Mouse (Mus musculus) hindbrain, embryonic 11.5 days (tissue): Measurements from ENCODE around the gene Pik3cd. TPM values are rescaled to one million over a fixed set of nuclear protein-coding genes. Genes with fewer than 3 reads are reported as not detected.

Source experiments
- ATAC-seq: fragments of 200-750 bp; cut with Nextera tagmentation; 2 replicates; pipeline ENCODE4 v1.8.0; 2017; ENCODE audit warnings: mild to moderate bottlenecking, moderate TSS enrichment, moderate library complexity; ENCODE audit not compliant: low FRiP score
- DNase-seq: peaks from one replicate; pipeline ENCODE4 v3.0.0-alpha.2; 2015; ENCODE audit warnings: low spot score
- H3K27ac ChIP-seq: fragments of 300-500 bp; sonication (generic); 2 replicates; pipeline ENCODE4 v1.5.1; 2014; ENCODE audit warnings: mild to moderate bottlenecking, low read depth, low read length
- H3K27me3 ChIP-seq: fragments of 300-500 bp; sonication (generic); 2 replicates; pipeline ENCODE4 v1.6.1; 2014; ENCODE audit warnings: mild to moderate bottlenecking, low read length, moderate library complexity, mixed read lengths; ENCODE audit not compliant: control insufficient read depth, insufficient read depth
- H3K36me3 ChIP-seq: fragments of 300-500 bp; sonication (generic); 2 replicates; pipeline ENCODE4 v1.6.1; 2014; ENCODE audit warnings: mild to moderate bottlenecking, low read length, moderate library complexity, mixed read lengths; ENCODE audit not compliant: control insufficient read depth, insufficient read depth
- H3K4me1 ChIP-seq: fragments of 300-500 bp; sonication (generic); replicated peaks from 2 replicates; pipeline ENCODE4 v1.6.1; 2014; ENCODE audit warnings: low read length, mixed read lengths; ENCODE audit not compliant: control insufficient read depth, insufficient read depth
- H3K4me2 ChIP-seq: fragments of 300-500 bp; sonication (generic); replicated peaks from 2 replicates; pipeline ENCODE4 v1.6.1; 2014; ENCODE audit warnings: mild to moderate bottlenecking, low read depth, low read length
- H3K4me3 ChIP-seq: fragments of 300-500 bp; sonication (generic); 2 replicates; pipeline ENCODE4 v1.5.1; 2014; ENCODE audit warnings: low read depth, low read length
- H3K9ac ChIP-seq: fragments of 300-500 bp; sonication (generic); 2 replicates; pipeline ENCODE4 v1.6.1; 2014; ENCODE audit warnings: low read depth, low read length
- H3K9me3 ChIP-seq: fragments of 300-500 bp; sonication (generic); 2 replicates; pipeline ENCODE4 v1.6.1; 2016; ENCODE audit warnings: low read length; ENCODE audit not compliant: control insufficient read depth
- WGBS: fragments of 180-500 bp; shearing (Covaris S2); extraction: QIAGEN DNeasy Blood & Tissue Kit; methylation state at CpG from one replicate; pipeline ENCODE4 v1.1.7; 2014; 5-methylcytosine and 5-hydroxymethylcytosine counted together
- polyA plus RNA-seq: library from polyadenylated mRNA; unstranded; fragments of >200 nt; fragmentation: Nextera tagmentation; extraction: Ambion mirVana; gene quantifications from 2 replicates; pipeline ENCODE4 v1.2.1, GENCODE M21; 2014

Pik3cd gene
- polyA plus RNA-seq, 1 experiment from 2014 or later = 10.1 TPM

DNA sequence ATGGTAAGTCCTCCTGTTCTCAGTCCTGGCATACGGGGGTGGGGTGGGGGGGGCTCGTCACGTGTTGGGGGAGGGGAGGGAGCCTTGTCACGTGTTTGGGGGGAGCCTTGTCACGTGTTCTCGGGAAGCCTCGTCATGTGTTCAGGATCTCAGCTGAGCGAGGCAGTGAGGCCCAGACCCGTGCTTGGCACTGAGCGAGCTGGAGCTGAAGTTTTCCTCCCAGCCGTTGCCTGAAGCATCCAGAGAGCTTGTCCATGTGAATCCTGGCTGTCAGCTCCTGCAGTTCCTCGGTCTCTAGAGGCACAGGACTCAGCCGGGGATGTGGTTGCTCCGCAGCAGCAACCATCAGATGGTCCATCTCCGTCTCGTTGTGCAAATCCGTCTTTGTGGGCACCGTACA lies 96.3 kb downstream of the Pik3cd start:
- Histone ChIP-seq H3K27me3 (no peaks in the 10 kb centered on the region), H3K9me3 (no peaks in the 10 kb centered on the region), H3K4me2 (no peak overlapping the region), H3K4me1 (peaks cover 5% of the 10 kb centered on the region), H3K36me3 (no peaks in the 10 kb centered on the region), H3K4me3 (no peak overlapping the region), H3K9ac (no peak overlapping the region), H3K27ac (no peak overlapping the region)
- 76% methylated on average over 18 of the region's 18 CpGs for WGBS
- ATAC-seq = no peak
- no peak for DNase-seq

DNA sequence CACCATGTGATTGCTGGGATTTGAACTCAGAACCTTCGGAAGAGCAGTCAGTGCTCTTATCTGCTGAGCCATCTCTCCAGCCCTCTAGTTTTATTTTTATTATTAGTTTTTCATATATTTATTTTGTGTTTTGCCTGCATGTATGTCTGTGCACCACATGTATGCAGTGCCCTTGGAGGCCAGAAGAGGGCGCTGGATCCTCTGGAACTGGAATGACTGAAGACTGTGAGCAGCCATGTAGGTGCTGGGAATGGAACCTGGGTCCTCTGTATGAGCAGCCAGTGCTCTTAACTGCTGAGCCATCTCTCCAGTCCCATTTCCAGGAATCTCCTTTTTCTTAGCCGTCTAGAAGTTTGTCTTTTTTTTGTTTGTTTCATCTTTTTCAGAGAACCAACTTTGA lies 97.9 kb downstream of the Pik3cd start:
- Histone ChIP-seq H3K36me3 (no peaks in the 10 kb centered on the region), H3K9ac (no peak overlapping the region), H3K27ac (no peak overlapping the region), H3K4me1 (peaks cover 5% of the 10 kb centered on the region), H3K4me2 (no peak overlapping the region), H3K4me3 (no peak overlapping the region), H3K27me3 (no peaks in the 10 kb centered on the region), H3K9me3 (no peaks in the 10 kb centered on the region)
- ATAC-seq (no peak), DNase-seq (no peak)
- WGBS = 80% methylated on average over 3 of the region's 3 CpGs

DNA sequence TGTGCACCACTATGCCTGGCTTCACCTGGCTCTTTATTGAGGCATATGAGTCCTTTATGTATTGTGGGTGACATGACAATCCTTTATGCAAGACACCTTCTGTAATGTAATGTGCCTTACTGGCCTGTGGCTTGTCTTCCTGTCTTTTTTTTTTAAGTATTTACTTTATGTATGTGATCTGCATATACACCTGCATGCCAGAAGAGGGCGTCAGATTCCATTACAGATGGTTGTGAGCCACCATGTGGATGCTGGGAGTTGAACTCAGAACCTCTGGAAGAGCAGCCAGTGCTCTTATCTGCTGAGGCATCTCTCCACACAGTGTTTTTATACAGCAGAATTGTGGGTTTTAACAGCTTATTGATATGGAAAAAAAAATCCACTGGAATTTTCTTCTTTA lies 98.5 kb downstream of the Pik3cd start:
- no peak overlapping the region for H3K9ac ChIP-seq
- peaks cover 5% of the 10 kb centered on the region for H3K4me1 ChIP-seq
- no peak overlapping the region for H3K4me3 ChIP-seq
- DNase-seq = no peak
- no peaks in the 10 kb centered on the region for H3K27me3 ChIP-seq
- no peak overlapping the region for H3K27ac ChIP-seq
- H3K36me3 ChIP-seq = no peaks in the 10 kb centered on the region
- ATAC-seq = no peak
- no peak overlapping the region for H3K4me2 ChIP-seq
- no peaks in the 10 kb centered on the region for H3K9me3 ChIP-seq
- 70% methylated on average over 1 of the region's 1 CpGs for WGBS

GRCm38 (mm10) chr4:149602236-149602635 lies 100.1 kb downstream of the Pik3cd start:
- ATAC-seq (no peak), DNase-seq (no peak)
- Histone ChIP-seq H3K36me3 (no peaks in the 10 kb centered on the region), H3K9me3 (no peaks in the 10 kb centered on the region), H3K4me1 (peaks cover 2% of the 10 kb centered on the region), H3K27ac (no peak overlapping the region), H3K9ac (no peak overlapping the region), H3K4me3 (no peak overlapping the region), H3K27me3 (no peaks in the 10 kb centered on the region), H3K4me2 (no peak overlapping the region)
- WGBS = 56% methylated on average over 7 of the region's 7 CpGs

GRCm38 (mm10) chr4:149601484-149601883 lies 100.9 kb downstream of the Pik3cd start:
- DNase-seq (no peak), ATAC-seq (no peak)
- Histone ChIP-seq H3K9me3 (no peaks in the 10 kb centered on the region), H3K27ac (no peak overlapping the region), H3K36me3 (no peaks in the 10 kb centered on the region), H3K4me3 (no peak overlapping the region), H3K27me3 (no peaks in the 10 kb centered on the region), H3K4me2 (no peak overlapping the region), H3K9ac (no peak overlapping the region), H3K4me1 (no peaks in the 10 kb centered on the region; the same call in 1 of the 2 replicates)
- 45% methylated on average over 4 of the region's 4 CpGs for WGBS

GRCm38 (mm10) chr4:149600130-149600529 lies 102.2 kb downstream of the Pik3cd start:
- Histone ChIP-seq H3K9me3 (no peaks in the 10 kb centered on the region), H3K27me3 (no peaks in the 10 kb centered on the region), H3K36me3 (no peaks in the 10 kb centered on the region), H3K4me2 (no peak overlapping the region), H3K27ac (no peak overlapping the region), H3K4me3 (no peak overlapping the region), H3K9ac (no peak overlapping the region), H3K4me1 (no peaks in the 10 kb centered on the region)
- no peak for DNase-seq
- 84% methylated on average over 4 of the region's 4 CpGs for whole genome bisulfite sequencing
- no peak for ATAC-seq

GRCm38 (mm10) chr4:149599549-149599948 lies 102.8 kb downstream of the Pik3cd start:
- Histone ChIP-seq H3K27ac (no peak overlapping the region), H3K36me3 (no peaks in the 10 kb centered on the region), H3K4me3 (no peak overlapping the region), H3K27me3 (no peaks in the 10 kb centered on the region), H3K9ac (no peak overlapping the region), H3K4me1 (no peaks in the 10 kb centered on the region), H3K9me3 (no peaks in the 10 kb centered on the region), H3K4me2 (no peak overlapping the region)
- WGBS = 90% methylated on average over 6 of the region's 6 CpGs
- ATAC-seq = no peak
- no peak for DNase-seq

Other genes starting within 250 kb of the Pik3cd start
- not detected in 2 replicates for gene Rbp7, start 247.6 kb downstream of the Pik3cd start, polyA plus RNA-seq
- gene Tmem274, start 225.2 kb downstream of the Pik3cd start, polyA plus RNA-seq = not detected in 2 replicates
- 15.5 and 16.9 TPM in 2 replicates for gene Nmnat1, start 217.4 kb downstream of the Pik3cd start, polyA plus RNA-seq
- 48.4 and 54.8 TPM in 2 replicates for gene Lzic, start 217.3 kb downstream of the Pik3cd start, polyA plus RNA-seq
- 63.4 and 65.2 TPM in 2 replicates for gene Ctnnbip1, start 184.3 kb downstream of the Pik3cd start, polyA plus RNA-seq
- gene Clstn1, start 116.1 kb downstream of the Pik3cd start, polyA plus RNA-seq = 33.0 and 42.6 TPM in 2 replicates
- gene Tmem201, start 35.5 kb upstream of the Pik3cd start, polyA plus RNA-seq = 17.9 and 19.3 TPM in 2 replicates
- 22.0 and 23.6 TPM in 2 replicates for gene Slc25a33, start 71.7 kb upstream of the Pik3cd start, polyA plus RNA-seq